In the genomic region with DNA sequence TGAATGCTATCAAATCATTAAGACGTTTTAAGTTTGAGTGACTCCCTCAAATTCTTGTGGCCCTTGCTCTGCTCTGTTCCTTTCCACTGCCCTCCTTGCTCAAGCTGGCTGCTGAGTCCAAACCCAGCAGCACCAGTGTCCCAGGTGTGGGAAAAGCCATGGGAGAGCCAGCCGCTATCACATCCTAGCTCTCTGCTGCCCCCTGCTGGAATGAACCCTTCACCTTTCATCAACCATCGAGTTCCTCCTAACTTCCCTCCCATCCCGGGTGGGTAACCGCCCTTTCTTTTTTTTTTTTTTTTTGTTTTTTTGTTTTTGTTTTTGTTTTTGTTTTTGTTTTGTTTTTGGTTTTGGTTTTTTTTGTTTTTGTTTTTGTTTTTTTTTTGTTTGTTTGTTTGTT, we compare ENCODE assay signal across 9 mouse cellular contexts.
A peak's percentile ranks its signal among the peaks of the same experiment; 100 is the strongest.
DNase-seq lines count a peak whose midpoint lies in the region; ATAC-seq and TF ChIP-seq lines count a peak whose summit lies in the region.
"Had no signal": no experiment of that assay in that cellular context is flagged by ENCODE, and none has a peak within 500 bp of the region (broad histone marks: within the 10 kb centered on the region; RNA-seq: fewer than 3 reads in every experiment).

No protein-coding gene starts in this region.

- ATAC-seq in cerebellum, adult (ENCODE audit: insufficient number of reproducible peaks, low FRiP score, low TSS enrichment), result no peak
- ATAC-seq in lung, postnatal 0 days, result no peak

- no peak overlapping the region for H3K4me3 ChIP-seq in E14TG2a.4 (replicated peaks; ENCODE audit: low read length)
- H3K4me3 ChIP-seq in lung, postnatal 0 days (ENCODE audit: low read depth, low read length), result no peak overlapping the region
- H3K4me3 ChIP-seq: limb, embryonic 12.5 days had no signal

- H3K36me3 ChIP-seq in E14TG2a.4 (ENCODE audit: insufficient read depth, low read length), result no peaks in the 10 kb centered on the region
- no peaks in the 10 kb centered on the region for H3K36me3 ChIP-seq in lung, postnatal 0 days (ENCODE audit: insufficient read depth, low read length)
- H3K36me3 ChIP-seq: limb, embryonic 12.5 days had no signal

- no peak overlapping the region for H3K4me2 ChIP-seq in lung, postnatal 0 days (replicated peaks; ENCODE audit: low read depth, low read length)
- H3K4me2 ChIP-seq: limb, embryonic 12.5 days had no signal

- peak; percentile 31 for DNase-seq in cerebellum, adult 11 months
- peak; percentile 35 for DNase-seq in c-Kit-positive CD71-negative TER-119-negative erythroid progenitor cells, embryonic 14.5 days (ENCODE audit: low read depth)
- DNase-seq in frontal cortex, postnatal 25 days (ENCODE audit: low spot score in 2 of 2), result peak; percentile 57
- peak; percentile 70 for DNase-seq in layer of hippocampus, adult 11-12 months (ENCODE audit: low spot score)
- DNase-seq in lung, postnatal 0 days (ENCODE audit: low spot score), result peak; percentile 44
- peak; percentile 17 to 31 for DNase-seq in spleen, postnatal 14 days (ENCODE audit: low spot score in 2 of 2)

- peak; percentile 35 for TF ChIP-seq CTCF in E14TG2a.4 (conservative IDR thresholded peaks at IDR 0.05; ENCODE audit: low read length)
- peak; percentile 68 for TF ChIP-seq CTCF in lung, postnatal 0 days (IDR thresholded peaks at IDR 0.05)

- no peak overlapping the region for H3K27ac ChIP-seq in lung, postnatal 0 days (ENCODE audit: low read length)
- H3K27ac ChIP-seq: limb, embryonic 12.5 days had no signal

- peaks cover 10% of the 10 kb centered on the region for H3K4me1 ChIP-seq in E14TG2a.4 (replicated peaks; ENCODE audit: low read depth, low read length)
- H3K4me1 ChIP-seq in lung, postnatal 0 days (ENCODE audit: insufficient read depth, low read depth, low read length), result no peaks in the 10 kb centered on the region

- H3K27me3 ChIP-seq in E14TG2a.4 (ENCODE audit: insufficient read depth, low read length), result peaks cover 14% of the 10 kb centered on the region; the same call in 1 of the 2 replicates
- H3K27me3 ChIP-seq in lung, postnatal 0 days (replicated peaks; ENCODE audit: insufficient read depth, low read length), result no peaks in the 10 kb centered on the region
- H3K27me3 ChIP-seq: limb, embryonic 12.5 days had no signal

- H3K9me3 ChIP-seq in E14TG2a.4 (ENCODE audit: low read length), result no peaks in the 10 kb centered on the region
- no peaks in the 10 kb centered on the region for H3K9me3 ChIP-seq in lung, postnatal 0 days (ENCODE audit: low read length)
- H3K9me3 ChIP-seq: limb, embryonic 12.5 days had no signal

- WGBS in lung, postnatal 0 days, result 47% methylated on average over 5 of the region's 5 CpGs

- H3K9ac ChIP-seq in lung, postnatal 0 days (replicated peaks; ENCODE audit: low read depth), result no peak overlapping the region
- H3K9ac ChIP-seq: limb, embryonic 12.5 days had no signal

- TF ChIP-seq EP300 in lung, postnatal 0 days (IDR thresholded peaks at IDR 0.05), result no peak
